Mouse (Mus musculus): Measurements from ENCODE around the gene Stxbp4.

Stxbp4 gene

DNA sequence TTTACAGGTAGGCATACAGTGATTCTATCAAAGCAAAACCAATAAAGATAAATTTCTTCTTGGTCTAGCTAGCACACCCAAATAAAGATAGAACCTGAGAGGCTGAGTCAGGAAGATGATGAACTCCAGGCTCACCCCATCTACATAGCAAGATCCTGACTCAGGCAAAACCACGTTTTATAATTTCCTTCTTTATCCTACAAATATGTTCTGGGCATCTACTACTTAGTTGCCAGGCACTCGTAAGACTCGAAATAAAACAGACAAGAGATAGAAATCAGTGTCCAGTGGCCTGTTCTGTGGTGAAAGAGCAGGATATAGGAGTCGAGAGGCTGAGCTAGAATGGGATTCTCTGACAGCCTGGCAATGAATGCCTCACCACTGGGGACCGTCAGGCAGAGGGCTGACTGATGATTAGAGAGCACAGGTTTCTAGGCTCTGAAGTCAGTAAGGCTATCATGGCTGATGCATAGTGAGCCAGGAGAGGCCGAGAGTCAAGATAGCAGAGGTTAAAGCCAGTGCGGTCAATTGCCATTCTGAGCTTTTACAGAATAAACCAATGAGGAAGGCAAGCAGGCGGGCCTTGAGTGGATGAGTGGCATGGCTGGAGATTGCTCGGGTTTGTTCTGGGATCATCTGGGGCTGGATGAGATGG lies 12.5 kb upstream of the Stxbp4 start:
- in situ Hi-C loops (cut with MseI, MboI) = no loop called here

DNA sequence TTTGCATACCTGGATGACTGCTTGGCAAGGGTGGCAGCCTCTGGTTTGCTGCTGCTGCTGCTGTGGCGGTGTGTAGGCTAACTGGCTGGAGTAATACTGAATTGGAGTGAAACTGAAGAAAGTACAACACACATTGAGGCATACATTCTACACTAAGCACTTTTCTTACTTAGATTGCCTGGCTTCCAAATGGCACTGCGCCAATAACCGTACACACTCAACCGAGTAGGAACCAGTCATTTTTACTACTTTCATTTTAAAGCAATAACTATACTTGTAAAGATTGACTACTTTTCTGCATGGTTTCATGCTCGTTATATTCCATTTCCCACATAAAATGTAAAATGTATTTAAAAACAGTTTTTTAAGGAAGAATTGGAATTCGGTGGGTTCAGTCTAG lies 11.9 kb upstream of the Stxbp4 start:
- in situ Hi-C loops (cut with MseI, MboI) = no loop called here

DNA sequence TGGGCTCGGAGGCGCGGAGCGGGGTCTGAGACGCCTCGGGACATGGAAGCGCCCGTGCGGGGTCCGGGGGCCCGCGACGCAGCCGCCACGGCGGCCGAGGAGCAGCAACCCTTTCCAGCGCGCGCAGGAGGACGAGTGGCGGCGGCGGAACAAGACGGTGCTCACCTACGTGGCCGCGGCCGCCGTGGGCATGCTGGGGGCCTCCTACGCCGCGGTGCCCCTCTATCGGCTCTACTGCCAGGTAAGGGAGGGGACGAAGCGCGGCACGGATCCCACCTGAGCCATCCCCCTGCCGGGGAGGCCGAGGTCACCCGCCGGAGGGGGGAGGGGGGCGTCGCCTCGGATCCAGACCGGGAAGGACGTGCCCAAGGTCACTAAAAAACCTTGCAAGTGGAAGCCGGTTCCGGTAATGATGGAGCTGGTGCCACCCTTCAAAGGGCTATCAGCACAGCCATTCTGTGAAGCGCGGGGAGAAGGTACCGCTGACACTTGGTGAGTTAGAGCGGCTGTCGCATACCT lies 487 bp upstream of the Stxbp4 start:
- in situ Hi-C loops (cut with MseI, MboI) = no loop called here

DNA sequence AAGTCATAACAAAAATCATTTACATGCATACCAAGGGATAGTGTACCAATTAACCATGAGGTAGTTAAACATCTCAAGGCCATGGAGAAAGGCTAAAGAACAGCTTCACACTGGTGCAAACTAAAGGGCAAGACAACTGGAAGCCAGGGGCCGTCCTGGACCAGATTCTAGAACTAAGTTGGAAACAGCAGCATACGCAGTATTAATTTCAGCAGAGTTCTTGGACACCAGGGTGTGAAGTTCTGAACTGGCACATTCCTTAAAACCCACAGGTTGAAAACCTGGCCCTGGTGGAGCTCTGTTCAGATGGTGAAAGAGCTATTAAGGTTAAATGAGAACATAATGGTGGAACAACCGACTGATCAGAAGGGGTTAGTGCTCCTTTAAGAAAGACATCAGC lies 3.2 kb downstream of the Stxbp4 start:
- in situ Hi-C loops (cut with MseI, MboI) = no loop called here

DNA sequence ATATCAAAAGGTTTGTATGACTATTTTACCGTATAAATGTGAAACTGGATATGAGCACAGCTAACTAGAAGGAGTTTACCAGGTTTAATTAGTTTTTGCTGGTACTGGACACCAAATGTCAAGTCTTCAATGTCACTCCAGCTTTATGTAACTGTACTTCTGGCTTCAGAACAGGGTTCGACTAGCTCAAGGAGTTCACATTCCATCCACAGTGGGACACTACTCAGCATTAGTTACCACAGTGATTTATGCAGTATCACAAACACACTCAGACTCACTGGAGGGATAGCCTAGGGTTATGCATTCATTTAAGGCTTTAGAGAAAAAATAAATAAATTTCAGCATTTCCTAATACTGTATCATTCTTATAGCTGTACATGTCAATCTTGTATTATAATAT lies 5.4 kb downstream of the Stxbp4 start:
- in situ Hi-C loops (cut with MseI, MboI) = no loop called here

DNA sequence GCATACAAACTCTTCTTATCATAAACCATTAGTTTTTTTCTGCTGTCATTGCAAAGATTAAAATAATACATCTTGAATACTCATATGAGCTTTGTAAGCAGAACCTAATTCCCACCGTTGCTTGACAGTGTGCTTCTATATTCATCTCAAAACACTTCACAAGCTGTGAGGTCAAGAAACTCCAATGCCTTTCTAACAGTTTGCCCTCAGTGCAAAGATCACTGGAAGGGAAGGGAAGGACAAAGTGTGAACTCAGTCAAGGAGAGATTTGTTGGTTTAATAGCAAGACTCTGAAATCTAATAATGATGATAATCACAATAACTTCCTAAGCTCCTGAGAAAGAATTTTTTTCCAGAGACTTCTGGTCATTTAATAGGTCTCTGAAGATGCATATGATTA lies 10.1 kb downstream of the Stxbp4 start:
- in situ Hi-C loops (cut with MseI, MboI) = no loop called here

DNA sequence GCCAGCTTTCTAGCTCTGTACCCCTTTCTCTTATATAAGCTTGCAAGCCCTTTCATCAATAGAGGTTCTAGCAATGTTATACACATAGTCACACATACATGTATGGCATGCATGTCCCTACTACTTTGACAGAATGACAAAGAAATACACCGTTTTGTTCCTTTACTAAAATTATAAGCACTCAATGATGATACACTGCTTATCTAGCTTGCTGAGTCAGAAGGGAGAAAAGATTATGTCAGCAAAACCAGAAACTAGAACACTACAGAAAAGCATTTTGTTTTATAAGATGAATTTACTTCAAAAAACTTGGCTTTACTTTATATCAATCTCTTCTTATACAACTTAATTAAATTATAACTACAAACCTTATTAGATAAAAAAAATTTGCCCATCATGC lies 12.7 kb downstream of the Stxbp4 start:
- in situ Hi-C loops (cut with MseI, MboI) = no loop called here

DNA sequence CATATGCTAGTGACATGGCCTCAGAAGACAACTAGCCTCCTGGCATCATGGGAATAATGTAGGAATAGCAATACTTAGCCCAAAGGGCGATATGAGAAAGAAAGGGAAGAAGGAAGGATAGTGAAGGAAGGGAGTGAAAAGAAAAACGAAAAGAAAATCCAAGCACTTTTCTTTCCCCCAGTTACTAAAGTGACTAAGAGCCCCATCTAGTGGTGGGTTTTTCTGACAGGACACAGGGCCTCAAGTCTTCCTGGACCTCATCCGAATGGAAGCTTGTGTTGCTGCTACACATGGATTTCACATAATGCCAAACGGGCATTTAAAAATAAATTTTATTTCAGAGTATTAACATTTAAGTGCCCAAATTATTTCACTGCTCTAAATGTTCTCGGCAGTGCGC lies 14.4 kb downstream of the Stxbp4 start:
- in situ Hi-C loops (cut with MseI, MboI) = loop anchor here in 1 of 2 experiments (5.0 kb wide), 1 partner anchor 306 kb away; no protein-coding TSS in a partner anchor

DNA sequence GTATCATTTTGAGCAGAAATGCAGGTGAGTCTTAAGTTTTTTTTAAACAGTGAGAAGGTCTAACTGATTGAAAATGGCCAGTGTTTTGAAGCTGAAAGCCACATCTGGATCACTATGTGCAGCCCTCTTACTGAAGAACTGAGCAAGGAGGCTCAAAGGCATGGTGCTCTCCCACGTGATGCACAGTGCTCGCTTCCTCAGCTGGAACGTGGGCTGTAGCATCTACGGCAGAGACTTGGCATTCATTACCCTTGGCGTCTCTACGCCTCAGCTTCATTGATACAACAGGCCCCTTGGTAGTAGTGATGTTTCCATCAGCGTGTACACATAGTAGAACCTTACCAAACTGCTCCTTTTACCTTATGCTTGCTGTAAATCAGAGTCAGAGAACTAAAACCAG lies 15.4 kb downstream of the Stxbp4 start:
- in situ Hi-C loops (cut with MseI, MboI) = loop anchor here in 1 of 2 experiments (5.0 kb wide), 1 partner anchor 305 kb away; no protein-coding TSS in a partner anchor

DNA sequence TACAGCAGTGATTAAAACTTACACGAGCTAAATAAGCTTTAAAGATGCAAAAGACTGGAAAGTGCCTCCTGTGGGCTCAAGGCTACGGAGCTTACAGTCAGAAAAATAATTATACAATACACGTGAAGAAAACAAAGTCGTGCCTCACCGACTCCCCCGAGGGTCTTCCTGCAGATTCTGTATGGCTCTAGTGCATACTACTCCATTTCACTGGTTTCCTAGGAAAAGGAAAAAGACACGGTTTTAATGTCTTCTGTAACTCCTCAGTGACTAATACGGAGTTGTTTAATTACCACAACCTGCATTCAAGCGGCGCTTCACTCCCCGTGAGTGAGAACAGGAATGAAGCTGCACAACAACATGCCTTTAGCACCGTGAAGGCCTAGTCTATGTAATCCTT lies 15.8 kb downstream of the Stxbp4 start:
- in situ Hi-C loops (cut with MseI, MboI) = loop anchor here in 1 of 2 experiments (5.0 kb wide), 1 partner anchor 305 kb away; no protein-coding TSS in a partner anchor

DNA sequence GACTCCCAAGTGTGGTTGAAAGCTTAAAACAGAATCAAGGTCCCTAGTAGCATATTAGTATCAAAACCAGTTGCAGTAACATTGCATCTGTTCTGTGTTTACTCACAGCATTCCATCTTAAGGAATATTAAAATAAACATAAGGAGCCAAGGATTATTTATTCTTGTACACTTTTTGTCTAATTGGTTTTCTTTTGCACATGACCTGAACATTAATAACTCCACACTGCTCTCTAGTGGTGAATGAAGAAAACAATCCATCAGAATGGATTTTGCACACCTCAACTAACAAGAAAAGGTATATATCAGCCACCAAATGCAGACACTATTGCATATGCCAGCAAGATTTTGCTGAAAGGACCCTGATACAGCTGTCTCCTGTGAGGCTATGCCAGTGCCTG lies 21.5 kb downstream of the Stxbp4 start:
- in situ Hi-C loops (cut with MseI, MboI) = loop anchor here (5.0 to 10.0 kb wide), 3 partner anchors 254 to 432 kb away; partner anchors contain the start of gene Gm45716 (in 1 of the 2)

DNA sequence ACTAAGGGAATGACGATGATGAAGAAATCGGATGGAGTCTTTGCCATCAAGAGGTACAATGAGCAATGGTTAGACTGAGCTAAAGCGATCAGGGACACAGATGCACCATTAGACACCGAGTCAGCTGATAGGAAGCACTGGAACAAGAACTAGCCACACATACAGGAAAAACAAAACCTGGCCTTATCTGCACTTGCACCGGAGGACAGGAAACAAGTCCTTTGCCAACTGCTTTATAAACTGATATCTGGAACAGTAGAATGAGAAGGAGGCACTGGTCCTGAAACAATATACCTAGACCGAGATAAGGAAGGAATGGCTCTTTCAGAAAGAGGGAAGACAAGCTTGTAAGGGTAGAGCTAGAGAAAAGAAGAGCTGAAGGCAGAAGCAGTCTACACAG lies 23.1 kb downstream of the Stxbp4 start:
- in situ Hi-C loops (cut with MseI, MboI) = loop anchor here (5.0 to 10.0 kb wide), 4 partner anchors 252 to 430 kb away; partner anchors contain the start of gene Gm45716 (in 1 of the 2)

DNA sequence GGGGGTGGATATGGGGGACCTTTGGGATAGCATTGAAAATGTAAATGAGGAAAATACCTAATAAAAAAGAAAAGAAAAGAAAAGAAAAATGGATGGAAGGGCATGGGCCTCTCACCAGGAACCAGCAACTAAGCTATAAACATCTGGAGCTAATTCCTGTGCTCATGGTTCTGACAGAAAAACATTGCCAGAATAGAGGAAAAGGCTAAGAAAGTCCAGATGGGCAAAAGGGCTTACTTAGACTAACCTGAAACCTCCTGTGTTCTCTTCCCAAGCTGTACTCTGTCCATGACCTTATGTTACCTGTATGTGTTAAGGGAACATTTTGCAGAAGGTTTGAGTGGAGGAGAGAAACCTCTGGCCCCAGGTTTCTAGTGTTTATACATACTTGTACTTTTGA lies 25.8 kb downstream of the Stxbp4 start:
- in situ Hi-C loops (cut with MseI, MboI) = loop anchor here (5.0 to 10.0 kb wide), 3 partner anchors 297 to 427 kb away; partner anchors contain the start of gene Gm45716 (in 1 of the 2)

DNA sequence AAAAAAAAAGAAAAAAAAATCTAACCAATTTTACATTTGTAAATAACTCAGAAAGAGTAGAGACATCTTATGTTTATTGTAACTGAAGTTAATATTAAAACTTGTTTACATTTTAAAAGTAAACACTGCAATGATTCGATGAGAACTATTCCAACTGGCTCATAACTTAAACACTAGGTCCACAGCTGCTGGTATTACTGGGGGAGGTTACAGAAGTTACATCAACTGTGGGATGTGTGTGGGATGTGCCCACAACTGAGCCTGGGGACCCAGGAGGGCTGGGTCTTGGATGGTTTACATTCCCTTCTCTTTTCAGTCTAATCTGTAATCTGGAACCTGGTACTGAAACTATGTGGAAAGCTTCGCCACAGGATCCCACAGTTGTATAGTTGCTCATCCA lies 34.8 kb downstream of the Stxbp4 start:
- in situ Hi-C loops (cut with MseI, MboI) = no loop called here

DNA sequence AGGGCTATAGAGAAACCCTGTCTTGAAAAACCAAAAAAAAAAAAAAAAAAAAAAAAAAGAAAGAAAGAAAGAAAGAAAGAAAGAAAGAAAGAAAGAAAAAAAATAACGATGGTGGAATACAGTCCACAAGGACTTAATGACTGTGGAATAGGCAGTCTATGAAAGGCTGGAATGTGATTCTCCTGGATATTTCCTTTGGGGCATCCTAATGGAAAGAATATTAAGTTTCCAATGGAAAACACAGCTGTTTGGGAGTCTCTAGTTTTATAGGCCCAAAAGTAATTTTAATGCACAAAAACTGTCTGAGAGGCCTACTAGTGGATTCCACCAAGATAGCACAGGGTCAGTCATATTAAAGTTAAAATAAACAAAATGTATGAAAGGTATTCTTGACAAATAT lies 42.1 kb downstream of the Stxbp4 start:
- in situ Hi-C loops (cut with MseI, MboI) = no loop called here

DNA sequence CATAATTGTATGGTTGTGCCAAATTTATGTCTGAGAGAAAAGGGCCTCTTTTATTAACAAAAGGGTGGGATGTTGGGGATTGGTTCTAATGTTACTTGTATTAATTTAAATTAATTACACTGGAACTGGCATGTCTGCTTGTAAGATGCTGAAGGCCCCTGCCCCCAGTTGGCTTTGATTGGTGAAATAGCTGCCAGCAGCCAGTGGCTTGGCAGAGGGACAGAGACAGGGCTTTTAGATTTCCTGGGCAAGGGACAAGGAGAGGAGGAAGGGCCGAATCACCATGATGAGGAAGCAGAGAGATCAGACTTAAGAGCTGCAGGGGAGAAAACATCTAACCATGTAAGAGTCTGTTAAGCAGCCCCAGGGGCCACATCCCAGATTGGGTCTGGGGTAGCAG lies 46.9 kb downstream of the Stxbp4 start:
- in situ Hi-C loops (cut with MseI, MboI) = no loop called here

DNA sequence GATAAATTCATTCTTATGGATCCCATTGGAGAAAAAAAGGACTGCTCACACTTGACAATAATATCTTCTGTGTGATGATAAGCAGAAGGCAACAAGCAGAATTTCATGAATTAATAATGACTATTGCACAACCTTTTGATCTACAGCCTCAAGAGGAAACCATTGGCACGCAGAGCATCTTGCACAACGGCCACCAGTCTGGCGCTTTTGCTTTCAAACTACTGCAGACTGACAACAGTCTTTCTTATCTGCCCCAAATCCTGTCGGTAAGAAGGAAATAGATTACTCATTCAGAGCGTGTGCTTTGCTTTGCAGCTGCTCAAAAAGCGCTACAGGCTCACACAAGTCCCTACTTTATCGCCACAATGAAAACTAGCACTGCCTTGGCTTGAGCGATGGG lies 51.7 kb downstream of the Stxbp4 start:
- in situ Hi-C loops (cut with MseI, MboI) = no loop called here

DNA sequence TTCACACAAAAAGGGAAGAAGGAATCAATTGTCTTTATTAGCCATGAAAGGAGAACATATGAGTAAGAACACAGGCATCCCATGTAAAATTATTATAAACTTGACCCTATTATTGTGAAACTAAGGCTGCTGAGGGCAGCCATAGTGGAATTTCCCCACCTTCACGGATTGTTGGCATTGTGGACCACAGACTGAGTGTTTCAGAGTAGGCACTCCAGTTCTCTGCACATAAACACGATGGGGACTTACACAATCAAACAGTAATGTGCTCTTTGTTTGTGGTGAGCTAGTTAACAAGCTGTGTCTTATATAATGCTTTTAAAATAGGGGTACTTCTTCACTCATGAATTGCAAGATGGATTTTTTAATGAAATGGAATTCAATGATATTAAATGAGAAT lies 52.1 kb downstream of the Stxbp4 start:
- in situ Hi-C loops (cut with MseI, MboI) = no loop called here

DNA sequence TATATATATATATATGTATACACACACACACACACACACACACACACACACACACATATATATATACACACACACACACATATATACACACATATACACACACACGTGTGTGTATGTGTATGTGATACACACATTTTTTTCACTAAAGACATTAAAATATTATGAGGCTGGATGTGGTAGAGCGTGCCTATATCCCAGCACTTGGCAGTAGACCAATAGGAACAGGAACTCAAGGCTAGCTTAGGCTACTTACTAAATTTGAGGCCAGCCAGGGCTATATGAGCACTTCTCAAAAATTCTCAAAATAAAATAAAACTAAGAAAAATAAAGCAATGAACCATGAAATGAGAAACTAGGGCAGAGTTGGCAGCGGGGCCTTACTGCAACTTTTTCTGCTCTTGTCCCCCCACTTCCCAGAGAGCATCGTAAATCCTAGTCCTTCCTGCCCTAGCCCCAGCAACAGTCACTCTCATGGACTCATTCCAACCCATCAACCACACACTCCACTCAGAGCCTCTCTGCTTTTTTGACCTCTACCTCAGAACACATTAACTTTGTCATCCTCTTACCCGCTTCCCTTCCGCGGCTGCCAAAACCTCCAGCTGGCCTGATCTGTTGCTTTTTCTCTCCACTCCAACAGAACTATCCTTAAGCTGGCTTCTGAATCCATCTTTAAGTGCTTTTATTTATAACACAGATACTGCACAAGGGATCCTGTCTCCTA lies 60.7 kb downstream of the Stxbp4 start:
- in situ Hi-C loops (cut with MseI, MboI) = no loop called here

DNA sequence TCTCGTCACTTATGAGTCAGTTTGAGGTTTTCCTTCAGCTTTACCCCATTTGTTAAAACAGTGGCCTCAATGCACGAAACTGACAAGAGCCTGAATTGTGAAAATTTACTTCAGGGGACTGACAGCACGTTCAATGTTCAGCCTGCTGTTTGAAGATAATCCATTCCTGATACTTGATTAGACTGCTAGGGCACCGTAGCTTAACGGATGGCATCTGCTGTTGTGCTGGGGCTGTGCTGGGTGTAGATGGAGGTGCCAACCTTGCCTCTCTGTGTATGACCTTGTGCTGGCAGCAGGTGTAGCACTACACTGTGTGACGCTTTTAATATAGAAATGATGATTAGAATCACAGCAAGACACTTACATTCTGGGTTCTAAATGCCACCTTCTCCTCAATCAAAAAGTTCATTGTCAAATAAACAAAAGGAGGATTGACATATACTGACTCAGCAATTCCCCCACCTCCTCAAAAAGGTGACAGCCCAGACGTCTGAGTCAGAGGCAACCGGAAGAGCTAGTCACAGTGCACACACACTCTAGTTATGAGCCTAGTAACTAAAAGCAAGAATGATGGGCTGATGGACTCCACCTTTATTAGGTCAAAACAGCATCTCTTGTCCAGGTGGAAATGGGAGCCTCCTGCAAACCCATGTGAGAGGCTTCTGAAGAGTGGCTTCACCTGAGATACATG lies 61.5 kb downstream of the Stxbp4 start:
- in situ Hi-C loops (cut with MseI, MboI) = no loop called here

DNA sequence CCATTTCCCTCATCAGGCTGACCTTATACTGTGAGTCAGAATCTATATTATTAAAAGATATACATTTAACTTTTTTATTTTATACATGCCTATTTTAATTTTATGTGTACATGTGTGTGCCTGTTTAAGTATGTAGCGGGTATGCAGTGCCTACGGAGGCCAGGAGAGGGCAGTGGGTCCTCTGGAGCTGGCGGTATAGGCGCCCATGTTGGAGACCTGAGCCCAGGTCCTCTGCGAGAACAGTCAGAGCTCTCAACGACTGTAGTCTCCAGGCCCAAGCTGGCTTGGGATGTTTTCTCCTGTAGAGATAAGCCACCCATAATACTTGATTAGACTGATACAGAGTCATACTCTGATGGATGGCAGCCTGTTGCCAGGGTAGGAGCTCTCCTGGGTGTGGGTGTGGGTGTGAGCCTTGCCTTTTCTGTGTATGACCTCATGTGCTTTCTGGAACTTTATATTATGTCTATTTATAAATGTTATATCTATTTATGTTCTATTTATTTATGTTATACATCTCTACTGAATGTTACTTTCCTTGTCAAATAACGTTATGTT lies 62.3 kb downstream of the Stxbp4 start:
- in situ Hi-C loops (cut with MseI, MboI) = no loop called here
